Mouse (Mus musculus) lung, adult 2 months (tissue): ENCODE measurements around the gene 4930442H23Rik. TPM values are rescaled to one million over a fixed set of nuclear protein-coding genes. Genes with fewer than 3 reads are reported as not detected.
A peak's percentile ranks its signal among the peaks of the same experiment; 100 is the strongest.
"Not testable (repeated sequence)": the region's sequence is repeated elsewhere in the genome, so short reads cannot be mapped to it uniquely, and the experiment has no call there.

Source experiments
- DNase-seq: peaks from one replicate; pipeline ENCODE4 v3.0.0; 2022
- H3K4me1 ChIP-seq: fragments of 200-500 bp; 2 replicates; pipeline ENCODE4 v1.6.1; 2011; ENCODE audit warnings: low read length; ENCODE audit not compliant: control insufficient read depth, insufficient read depth
- H3K4me3 ChIP-seq: fragments of 200-500 bp; replicated peaks from 2 replicates; pipeline ENCODE3; 2011; ENCODE audit warnings: low read depth, mild to moderate bottlenecking, control low read depth, low read length; ENCODE audit errors: extremely low read depth
- CTCF ChIP-seq: fragments of 200-500 bp; IDR thresholded peaks from 2 replicates; pipeline ENCODE4 v1.5.1; 2011; ENCODE audit warnings: mild to moderate bottlenecking, low read length, control low read depth; ENCODE audit not compliant: insufficient read depth
- POLR2A ChIP-seq: fragments of 200-500 bp; IDR thresholded peaks from 2 replicates; pipeline ENCODE4 v1.6.1; 2011; ENCODE audit warnings: low read depth, mild to moderate bottlenecking, control low read depth, low read length, borderline replicate concordance; ENCODE audit errors: extremely low read depth
- WGBS: fragments of 180-500 bp; shearing (Covaris S2); methylation state at CpG from one replicate; pipeline ENCODE4 v1.1.7; 2018; 5-methylcytosine and 5-hydroxymethylcytosine counted together
- polyA plus RNA-seq: library from polyadenylated mRNA; depleted of rRNA; stranded (reverse); fragments of >200 nt; gene quantifications from 2 replicates; pipeline ENCODE4 v1.2.3, GENCODE M21; 2012

Gene 4930442H23Rik
- polyA plus RNA-seq, 1 experiment: not detected

GRCm38 (mm10) chr10:81190236-81190911 lies 6.7 kb upstream of the 4930442H23Rik start:
- 69% methylated on average over 31 of the region's 31 CpGs for WGBS
- no peak overlapping the region for H3K4me3 ChIP-seq
- peak; percentile 34; the same call in 1 of the 2 replicates for TF ChIP-seq CTCF
- TF ChIP-seq POLR2A: no peak
- DNase-seq: no peak
- 0 out of 2 replicates have a peak, but pooled peaks cover 8% of the 10 kb centered on the region for H3K4me1 ChIP-seq

- peaks cover 12% of the 10 kb centered on the region for H3K4me1 ChIP-seq
- WGBS: 82% methylated on average over 26 of the region's 26 CpGs
- H3K4me3 ChIP-seq: no peak overlapping the region
- TF ChIP-seq POLR2A: no peak
- no peak for TF ChIP-seq CTCF
- DNase-seq: no peak
Observed at GRCm38 (mm10) chr10:81189821-81190220, 6.2 kb upstream of the 4930442H23Rik start.

DNA sequence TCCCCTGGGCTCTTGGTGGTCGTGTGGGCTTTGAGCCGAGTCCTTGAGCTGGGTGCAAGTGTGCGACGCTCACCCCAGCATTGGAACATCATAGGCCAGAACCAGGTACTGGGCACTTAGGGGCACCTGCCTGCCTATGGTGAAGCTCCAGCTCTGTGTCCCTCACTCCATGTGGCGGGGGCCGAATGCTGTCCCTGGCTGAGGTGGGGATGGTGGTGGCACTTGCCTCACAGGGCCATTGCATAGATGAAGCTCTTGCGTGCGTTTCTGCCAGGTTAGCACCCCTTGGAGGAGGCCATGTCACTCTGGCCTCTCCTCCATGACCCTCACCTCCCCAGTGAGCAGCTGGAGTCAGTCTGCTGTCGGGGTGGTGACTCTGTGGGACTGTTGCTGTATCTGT lies 3.5 kb upstream of the 4930442H23Rik start:
- Histone ChIP-seq H3K4me3 (no peak overlapping the region), H3K4me1 (peaks cover 11% of the 10 kb centered on the region)
- TF ChIP-seq CTCF (no peak), POLR2A (no peak)
- no peak for DNase-seq
- 94% methylated on average over 9 of the region's 9 CpGs for WGBS

- peaks cover 9% of the 10 kb centered on the region for H3K4me1 ChIP-seq
- no peak overlapping the region for H3K4me3 ChIP-seq
- TF ChIP-seq POLR2A (0 out of 2 replicates have a peak, but pooled peaks have one; percentile 4), CTCF (no peak)
- WGBS: 14% methylated on average over 4 of the region's 4 CpGs
- no peak for DNase-seq
Observed at GRCm38 (mm10) chr10:81184765-81185164, 1.1 kb upstream of the 4930442H23Rik start.

DNA sequence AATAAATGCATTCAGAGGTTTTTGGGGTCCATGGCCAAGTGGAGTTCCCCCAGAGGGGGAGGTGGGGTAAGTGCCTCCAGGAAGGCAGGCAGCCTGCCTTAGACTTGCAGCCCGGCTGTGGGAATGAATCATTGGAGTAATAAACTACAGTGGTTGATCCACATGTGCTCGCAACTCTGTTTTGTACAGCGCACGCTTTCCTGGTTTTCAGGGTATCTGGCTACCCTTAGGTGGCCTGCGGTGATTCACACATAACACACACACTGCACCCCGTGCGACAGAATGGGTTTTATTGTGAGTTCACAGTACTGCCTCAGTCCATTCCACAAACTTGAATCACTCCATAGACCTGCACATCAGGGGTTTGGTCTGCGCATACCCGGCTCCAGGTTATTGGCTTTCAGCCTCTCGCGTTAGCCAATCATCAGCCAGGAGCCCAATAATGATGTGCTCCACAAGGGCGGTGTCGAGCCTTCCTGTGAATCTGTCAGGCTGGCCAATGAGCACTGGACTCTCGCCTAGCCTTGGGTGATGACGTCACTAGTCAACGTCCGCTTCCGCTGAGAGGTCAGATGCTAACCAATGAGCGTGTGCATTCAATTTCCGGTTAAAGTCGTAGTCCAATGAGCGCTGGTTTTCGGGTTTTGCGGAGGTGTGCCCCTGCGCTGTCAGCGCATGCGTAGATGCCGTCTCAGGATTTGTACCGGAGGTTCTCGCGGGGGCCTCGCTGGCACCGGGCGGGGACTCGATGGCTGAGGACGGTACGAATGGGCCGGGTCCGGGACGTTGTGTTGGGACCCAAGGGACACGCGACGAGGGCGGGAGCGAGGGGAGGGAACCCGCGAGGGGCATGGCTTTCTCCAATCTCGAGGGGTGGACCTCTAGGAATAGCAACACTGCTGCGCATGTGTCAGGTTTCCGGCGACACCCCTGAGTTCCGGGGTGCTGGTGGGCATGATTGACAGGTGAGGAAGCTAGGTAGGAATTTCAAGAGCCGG lies 1.0 kb downstream of the 4930442H23Rik start, which contains the start of gene Dapk3:
Gene Dapk3 (plus strand): TSS at position 670 of the 998 bp plus-strand sequence.
- DNase-seq: peak; percentile 93
- TF ChIP-seq POLR2A (peak; percentile 70; the same call in 1 of the 2 replicates), CTCF (no peak)
- 7% methylated on average over 53 of the region's 53 CpGs for whole genome bisulfite sequencing
- peaks cover 15% of the 10 kb centered on the region for H3K4me1 ChIP-seq
- H3K4me3 ChIP-seq: peak within 1 kb of the TSS; percentile 83

GRCm38 (mm10) chr10:81181860-81182259 lies 1.8 kb downstream of the 4930442H23Rik start:
- H3K4me1 ChIP-seq: peaks cover 17% of the 10 kb centered on the region
- H3K4me3 ChIP-seq, DNase-seq: not testable (repeated sequence)
- WGBS: 79% methylated on average over 12 of the region's 12 CpGs

DNA sequence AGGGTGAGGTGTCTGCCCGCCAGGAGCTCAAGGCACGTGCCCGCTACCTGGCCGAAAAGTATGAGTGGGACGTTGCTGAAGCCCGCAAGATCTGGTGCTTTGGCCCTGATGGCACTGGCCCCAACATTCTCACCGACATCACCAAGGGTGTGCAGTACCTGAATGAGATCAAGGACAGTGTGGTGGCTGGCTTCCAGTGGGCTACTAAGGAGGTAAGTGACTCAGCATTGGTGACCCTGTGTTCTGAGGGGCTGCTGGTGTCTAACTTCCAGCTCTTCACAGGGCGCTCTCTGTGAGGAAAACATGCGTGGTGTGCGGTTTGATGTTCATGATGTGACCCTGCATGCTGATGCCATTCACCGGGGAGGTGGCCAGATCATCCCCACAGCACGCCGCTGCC lies 2.7 kb downstream of the 4930442H23Rik start:
- Histone ChIP-seq H3K4me1 (peaks cover 17% of the 10 kb centered on the region), H3K4me3 (no peak overlapping the region)
- WGBS: 89% methylated on average over 13 of the region's 13 CpGs
- no peak for TF ChIP-seq POLR2A
- TF ChIP-seq CTCF: no peak
- no peak for DNase-seq

DNA sequence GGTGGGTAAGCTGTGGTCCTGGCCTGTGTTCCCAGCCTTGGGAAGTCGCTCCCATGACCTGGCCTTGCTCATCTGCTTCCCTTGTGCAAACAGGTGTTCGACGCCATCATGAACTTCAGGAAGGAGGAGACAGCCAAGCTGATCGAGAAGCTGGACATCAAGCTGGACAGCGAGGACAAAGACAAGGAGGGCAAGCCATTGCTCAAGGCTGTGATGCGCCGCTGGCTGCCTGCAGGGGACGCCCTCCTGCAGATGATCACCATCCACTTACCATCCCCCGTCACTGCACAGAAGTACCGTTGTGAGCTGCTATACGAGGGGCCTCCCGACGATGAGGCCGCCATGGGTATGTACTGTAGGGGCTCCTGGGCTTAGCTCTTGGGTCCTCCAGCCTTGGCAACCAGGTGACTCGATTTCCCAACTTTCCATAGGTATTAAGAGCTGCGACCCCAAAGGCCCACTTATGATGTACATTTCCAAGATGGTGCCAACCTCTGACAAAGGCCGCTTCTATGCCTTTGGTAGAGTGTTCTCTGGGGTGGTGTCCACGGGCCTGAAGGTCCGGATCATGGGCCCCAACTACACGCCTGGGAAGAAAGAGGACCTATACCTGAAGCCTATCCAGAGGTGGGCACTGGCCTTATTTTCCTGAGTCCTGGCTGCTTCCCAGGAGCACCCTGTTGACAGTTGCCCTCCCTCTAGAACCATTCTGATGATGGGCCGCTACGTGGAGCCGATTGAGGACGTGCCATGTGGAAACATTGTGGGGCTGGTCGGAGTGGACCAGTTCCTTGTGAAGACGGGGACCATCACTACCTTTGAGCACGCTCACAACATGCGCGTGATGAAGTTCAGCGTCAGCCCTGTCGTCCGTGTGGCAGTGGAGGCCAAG lies 4.0 kb downstream of the 4930442H23Rik start:
- DNase-seq: no peak
- 85% methylated on average over 32 of the region's 32 CpGs for WGBS
- Histone ChIP-seq H3K4me1 (peaks cover 20% of the 10 kb centered on the region), H3K4me3 (no peak overlapping the region)
- TF ChIP-seq POLR2A (0 out of 2 replicates have a peak, but pooled peaks have one; percentile 13), CTCF (no peak)

- DNase-seq: no peak
- 80% methylated on average over 11 of the region's 11 CpGs for WGBS
- TF ChIP-seq POLR2A: no peak
- TF ChIP-seq CTCF: no peak
- peaks cover 23% of the 10 kb centered on the region for H3K4me1 ChIP-seq
- H3K4me3 ChIP-seq: no peak overlapping the region
Observed at GRCm38 (mm10) chr10:81178927-81179326, 4.7 kb downstream of the 4930442H23Rik start.
